Mouse (Mus musculus): Measurements from ENCODE around the gene P2ry14. TPM values are rescaled to one million over a fixed set of nuclear protein-coding genes. Genes with fewer than 3 reads are reported as not detected.

The P2ry14 gene
- total RNA-seq (2021): 1 to 10 TPM; 3.6 to 4.2 TPM

DNA sequence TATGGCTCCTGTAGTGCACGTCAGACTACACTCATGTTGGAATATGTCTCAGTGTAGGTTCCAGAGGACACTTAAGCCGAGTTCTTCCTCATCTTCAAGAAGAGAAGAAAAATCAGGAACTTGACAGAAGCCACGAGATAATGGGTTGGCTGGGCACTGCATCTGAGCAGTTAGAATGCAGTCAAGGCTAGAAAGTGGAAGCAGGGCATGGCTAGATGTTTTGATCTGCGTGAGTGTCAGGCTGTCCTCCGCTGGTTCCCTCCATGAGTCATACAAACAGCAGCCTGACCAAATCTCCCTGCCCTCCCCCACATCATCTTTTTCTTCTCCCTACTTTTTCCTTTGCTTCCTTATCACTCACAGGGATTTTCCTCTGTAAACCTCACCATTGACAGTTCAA, at the start of gene P2ry14:
P2ry14 (minus strand) TSS at position 195 of the 400 bp plus-strand sequence.
- intact Hi-C loops (cut with DNase I): no loop called here
- DNase-seq (ENCODE audit: low spot score): no peak

- intact Hi-C loops (cut with DNase I): no loop called here
These were observed 44.0 kb upstream of the P2ry14 start for GRCm38 (mm10) chr3:59197329-59197948.

GRCm38 (mm10) chr3:59194938-59195337, 41.5 kb upstream of the P2ry14 start, which contains the start of gene Gpr87:
Gene Gpr87, minus strand, starts transcription at chr3:59195104.
- intact Hi-C loops (cut with DNase I): no loop called here
- DNase-seq (ENCODE audit: low spot score): no peak

More at GRCm38 (mm10) chr3:59197329-59197948, 44.0 kb upstream of the P2ry14 start:
- DNase-seq (ENCODE audit: low spot score): no peak

GRCm38 (mm10) chr3:59194099-59194498, 40.7 kb upstream of the P2ry14 start:
- intact Hi-C loops (cut with DNase I): no loop called here
- no peak for DNase-seq (ENCODE audit: low spot score)

GRCm38 (mm10) chr3:59191674-59192073, 38.3 kb upstream of the P2ry14 start:
- intact Hi-C loops (cut with DNase I): no loop called here
- DNase-seq (ENCODE audit: low spot score): no peak

- intact Hi-C loops (cut with DNase I): no loop called here
- no peak for DNase-seq (ENCODE audit: low spot score)
These were observed 33.9 kb upstream of the P2ry14 start for GRCm38 (mm10) chr3:59187336-59187735.

- intact Hi-C loops (cut with DNase I): no loop called here
- DNase-seq (ENCODE audit: low spot score): no peak
These were observed 32.2 kb upstream of the P2ry14 start for GRCm38 (mm10) chr3:59185662-59186061.

DNA sequence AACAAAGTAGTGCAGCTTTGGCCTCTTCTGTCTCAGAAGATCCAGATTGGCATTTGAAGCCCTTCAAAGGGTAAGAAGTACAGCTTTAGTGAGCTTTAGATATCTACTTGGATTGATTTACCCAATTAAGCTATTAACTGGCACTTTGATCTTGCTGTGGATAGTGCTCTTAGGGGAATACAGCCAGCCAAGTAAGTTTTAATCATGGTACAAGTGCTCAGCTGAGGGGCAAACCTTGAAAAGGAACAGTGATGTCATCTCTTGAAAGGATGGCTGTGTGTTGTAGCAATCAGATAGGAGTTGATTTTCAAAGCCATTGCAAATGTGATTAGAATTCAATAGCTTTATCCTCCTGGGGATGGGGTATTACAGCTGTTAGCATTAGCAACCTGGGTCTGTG, 28.7 kb upstream of the P2ry14 start:
- DNase-seq (ENCODE audit: low spot score): no peak
- intact Hi-C loops (cut with DNase I): no loop called here

DNA sequence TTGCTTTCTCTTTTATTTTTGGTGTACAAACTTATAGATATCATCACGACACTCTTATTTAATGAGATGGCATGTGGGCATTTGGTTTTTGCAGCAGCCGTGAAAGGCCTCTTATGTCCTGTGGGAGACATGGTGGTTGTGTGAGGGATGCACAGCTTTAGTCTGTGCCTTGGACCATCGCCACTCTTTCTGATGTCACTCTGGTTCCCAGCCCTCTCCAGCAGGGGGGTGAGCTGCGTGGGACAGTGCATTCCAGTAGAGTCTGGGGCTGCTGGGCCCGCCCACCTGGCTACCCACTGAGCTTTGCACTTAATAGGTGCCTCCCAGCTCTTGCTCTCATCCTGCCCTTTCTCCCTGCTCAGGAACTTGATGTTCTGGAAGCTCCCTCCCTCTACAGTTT, 27.7 kb upstream of the P2ry14 start:
- DNase-seq (ENCODE audit: low spot score): no peak
- intact Hi-C loops (cut with DNase I): no loop called here

- no peak for DNase-seq (ENCODE audit: low spot score)
- intact Hi-C loops (cut with DNase I): loop anchor here (10.0 kb wide), 1 partner anchor 938 kb away; no protein-coding TSS in a partner anchor
These were observed 23.5 kb upstream of the P2ry14 start for GRCm38 (mm10) chr3:59176871-59177270.

GRCm38 (mm10) chr3:59175234-59175633, 21.8 kb upstream of the P2ry14 start:
- intact Hi-C loops (cut with DNase I): loop anchor here (1.0 to 10.0 kb wide), 3 partner anchors 33 to 940 kb away; no protein-coding TSS in a partner anchor
- no peak for DNase-seq (ENCODE audit: low spot score)

DNA sequence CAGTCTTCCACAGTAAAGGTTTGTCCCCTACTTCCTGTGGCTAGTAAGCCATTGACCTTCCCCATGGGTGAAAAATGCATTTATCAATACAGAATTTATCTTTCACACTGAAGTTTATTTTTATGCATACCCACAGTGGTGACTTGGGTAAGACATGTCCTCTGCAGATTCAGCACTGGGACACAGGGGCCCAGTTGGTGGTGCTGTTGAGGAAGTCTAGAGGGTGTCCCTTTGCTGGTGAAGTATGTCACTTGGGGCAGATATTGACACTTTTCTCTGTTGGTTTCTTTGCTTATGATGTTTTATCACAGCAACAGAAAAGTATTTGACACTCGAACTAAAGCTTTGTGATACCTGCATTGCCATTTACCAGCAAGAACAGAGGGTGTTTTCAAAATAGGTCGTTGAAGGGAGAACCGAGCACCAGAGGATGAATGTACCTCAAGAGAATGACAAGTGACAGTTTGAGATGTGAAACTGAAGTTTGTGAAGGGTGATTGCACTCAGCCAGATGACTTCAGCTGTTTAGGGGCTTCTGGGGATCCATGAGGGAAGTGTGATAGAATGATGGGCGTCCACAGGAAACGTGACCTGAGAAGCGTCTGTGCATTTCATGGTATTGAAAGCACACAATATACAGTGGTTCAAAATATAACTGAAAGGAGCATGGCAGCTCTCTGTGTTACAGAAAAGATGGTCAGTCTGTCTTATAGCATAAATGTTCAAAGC, 21.2 kb upstream of the P2ry14 start:
- intact Hi-C loops (cut with DNase I): loop anchor here (1.0 to 10.0 kb wide), 4 partner anchors 34 to 940 kb away; no protein-coding TSS in a partner anchor

DNA sequence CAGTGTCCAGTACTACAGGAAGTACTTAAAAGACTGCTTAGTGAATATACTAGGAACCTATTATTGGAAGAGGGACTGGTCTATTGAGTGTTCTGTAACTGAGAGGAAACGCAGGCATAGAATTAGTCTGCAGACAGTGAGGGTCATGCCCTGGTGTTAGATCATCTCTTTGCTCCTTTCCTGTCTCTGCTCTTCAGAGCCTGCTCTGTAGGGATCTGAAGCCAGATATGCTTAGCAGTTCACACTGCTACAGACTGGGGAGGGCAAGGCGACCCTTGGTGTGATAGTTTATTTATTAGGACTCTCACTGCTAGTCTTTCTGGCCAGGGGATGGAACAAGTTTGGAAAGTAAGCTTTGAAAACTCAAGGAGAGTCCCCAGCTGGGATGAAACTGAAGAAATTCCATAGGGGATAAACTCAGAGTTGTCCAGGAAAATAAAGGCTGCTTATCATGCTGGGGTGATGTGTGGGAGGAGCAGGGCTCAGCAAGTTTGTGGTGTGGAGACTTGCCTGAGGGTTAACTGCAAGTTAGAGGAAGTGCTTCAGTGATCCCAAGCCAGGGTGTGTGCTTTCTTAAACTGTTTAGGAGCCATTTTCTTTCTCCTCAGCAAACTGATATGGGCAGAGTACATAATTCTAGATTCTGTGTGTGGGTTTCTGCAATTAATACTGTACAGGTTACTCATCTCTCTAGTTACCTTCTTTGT, 16.7 kb upstream of the P2ry14 start:
- intact Hi-C loops (cut with DNase I): loop anchor here (5.0 to 10.0 kb wide), 2 partner anchors 48 to 945 kb away; no protein-coding TSS in a partner anchor
- no peak for DNase-seq (ENCODE audit: low spot score)

More for the DNA sequence above, 21.2 kb upstream of the P2ry14 start:
- DNase-seq (ENCODE audit: low spot score): no peak

GRCm38 (mm10) chr3:59169215-59169614, 15.8 kb upstream of the P2ry14 start:
- intact Hi-C loops (cut with DNase I): no loop called here

DNA sequence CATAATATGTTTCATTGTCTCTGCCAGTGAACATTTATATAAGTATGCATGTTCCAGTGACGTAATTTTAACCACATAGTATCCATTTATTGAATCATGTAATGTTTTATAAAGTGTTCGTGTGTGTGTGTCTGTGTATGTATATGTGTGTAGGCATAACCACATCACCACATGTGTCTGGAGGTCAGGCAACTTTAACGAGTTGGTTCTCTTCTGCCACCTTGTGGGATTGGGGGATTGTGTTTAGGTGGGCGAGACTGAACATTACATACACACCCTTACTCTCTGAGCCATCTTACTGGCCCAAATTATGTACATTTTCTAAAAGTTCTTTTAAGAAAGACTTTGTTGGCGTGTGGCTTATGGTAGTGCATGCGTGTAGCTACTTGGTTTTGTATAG, 15.1 kb upstream of the P2ry14 start:
- intact Hi-C loops (cut with DNase I): no loop called here
- DNase-seq (ENCODE audit: low spot score): no peak

More at GRCm38 (mm10) chr3:59169215-59169614, 15.8 kb upstream of the P2ry14 start:
- DNase-seq (ENCODE audit: low spot score): no peak

DNA sequence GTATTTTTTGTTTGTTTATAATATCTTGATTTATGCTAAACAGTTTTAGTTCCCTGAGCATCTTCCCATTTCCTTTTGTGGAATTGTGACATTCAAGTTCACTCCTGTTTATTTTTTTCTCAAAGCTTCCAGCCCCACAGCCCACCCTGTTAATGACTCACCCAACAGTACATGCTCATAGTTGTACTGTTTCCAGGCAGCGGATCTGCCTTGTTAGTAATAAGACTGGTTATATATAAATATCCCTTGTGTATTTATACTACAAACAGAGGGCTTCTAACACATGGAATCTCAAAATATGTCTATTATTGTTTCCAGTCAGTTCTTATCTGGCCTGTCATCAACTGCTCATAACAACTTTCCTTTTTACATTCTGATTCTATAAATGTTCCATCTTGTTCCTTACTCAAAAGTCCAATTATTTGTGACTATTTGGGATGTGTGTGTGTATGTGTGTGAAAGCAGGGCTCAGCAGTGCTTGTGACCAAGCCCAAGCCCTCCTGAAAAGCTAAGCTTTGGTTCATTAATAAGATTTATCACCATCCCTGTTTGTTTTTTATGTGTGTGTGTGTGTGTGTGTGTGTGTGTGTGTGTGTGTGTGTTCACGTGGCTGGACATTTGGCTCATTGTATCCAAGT, 14.1 kb upstream of the P2ry14 start:
- no peak for DNase-seq (ENCODE audit: low spot score)
- intact Hi-C loops (cut with DNase I): no loop called here

DNA sequence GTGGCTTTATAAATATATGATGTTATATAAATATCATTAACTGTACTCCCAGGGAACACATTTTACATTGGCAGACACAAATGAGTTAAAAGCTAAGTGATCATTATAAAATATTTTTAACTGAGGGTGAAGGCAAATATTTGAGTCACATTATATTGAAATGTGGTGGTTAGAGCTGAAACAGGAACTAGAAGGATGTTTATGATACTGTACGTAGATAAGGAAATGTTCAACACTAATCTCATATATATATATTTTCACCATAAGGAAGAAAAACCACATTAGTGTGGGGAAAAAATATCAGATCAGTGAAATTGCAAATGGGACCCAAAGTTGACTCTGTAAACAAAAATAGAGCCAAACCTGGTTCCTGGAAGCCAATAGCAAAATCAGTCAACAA, 7.0 kb upstream of the P2ry14 start:
- no peak for DNase-seq (ENCODE audit: low spot score)
- intact Hi-C loops (cut with DNase I): no loop called here

GRCm38 (mm10) chr3:59157048-59157447, 3.6 kb upstream of the P2ry14 start:
- intact Hi-C loops (cut with DNase I): no loop called here

GRCm38 (mm10) chr3:59155404-59155803, 2.0 kb upstream of the P2ry14 start:
- intact Hi-C loops (cut with DNase I): no loop called here
- DNase-seq (ENCODE audit: low spot score): no peak

More at GRCm38 (mm10) chr3:59157048-59157447, 3.6 kb upstream of the P2ry14 start:
- no peak for DNase-seq (ENCODE audit: low spot score)

GRCm38 (mm10) chr3:59154888-59155287, 1.5 kb upstream of the P2ry14 start:
- intact Hi-C loops (cut with DNase I): no loop called here

More at GRCm38 (mm10) chr3:59154888-59155287, 1.5 kb upstream of the P2ry14 start:
- no peak for DNase-seq (ENCODE audit: low spot score)

Measured in heart, postnatal 25 days (tissue).